Mouse (Mus musculus) hindbrain, embryonic 14.5 days (tissue): ENCODE data around the gene Sec31b. TPM values are rescaled to one million over a fixed set of nuclear protein-coding genes. Genes with fewer than 3 reads are reported as not detected.

ENCODE experiments used
- polyA plus RNA-seq: library from polyadenylated mRNA; unstranded; fragments of >200 nt; fragmentation: Nextera tagmentation; extraction: Ambion mirVana; gene quantifications from 2 replicates; pipeline ENCODE4 v1.2.1, GENCODE M21; 2014

Sec31b gene
- polyA plus RNA-seq, 1 experiment from 2014 or later = 0.21 TPM

Other genes with a start within 250 kb of the Sec31b start
- gene Scd4, start 212.8 kb downstream of the Sec31b start, polyA plus RNA-seq = 0.25 and 0.30 TPM in 2 replicates
- 8.4 and 10.6 TPM in 2 replicates for gene Scd1, start 138.0 kb downstream of the Sec31b start, polyA plus RNA-seq
- 0.12 TPM in 1 of 2 replicates, not detected in the other for gene Wnt8b, start 52.4 kb downstream of the Sec31b start, polyA plus RNA-seq
- not detected in 2 replicates for gene Gm20538, start 7.0 kb upstream of the Sec31b start, polyA plus RNA-seq
- 724 and 765 TPM in 2 replicates for gene Ndufb8, start 9.6 kb upstream of the Sec31b start, polyA plus RNA-seq
- 19.3 and 20.6 TPM in 2 replicates for gene Hif1an, start 17.0 kb upstream of the Sec31b start, polyA plus RNA-seq
- gene Pax2, start 210.2 kb upstream of the Sec31b start, polyA plus RNA-seq = 18.7 and 22.1 TPM in 2 replicates